Mouse (Mus musculus): ENCODE results near the gene Trappc2l. TPM values are rescaled to one million over a fixed set of nuclear protein-coding genes. Genes with fewer than 3 reads are reported as not detected.
A peak's percentile ranks its signal among the peaks of the same experiment; 100 is the strongest.

Trappc2l gene
- polyA plus RNA-seq, 1 experiment from 2014 or later: 49.8 TPM

DNA sequence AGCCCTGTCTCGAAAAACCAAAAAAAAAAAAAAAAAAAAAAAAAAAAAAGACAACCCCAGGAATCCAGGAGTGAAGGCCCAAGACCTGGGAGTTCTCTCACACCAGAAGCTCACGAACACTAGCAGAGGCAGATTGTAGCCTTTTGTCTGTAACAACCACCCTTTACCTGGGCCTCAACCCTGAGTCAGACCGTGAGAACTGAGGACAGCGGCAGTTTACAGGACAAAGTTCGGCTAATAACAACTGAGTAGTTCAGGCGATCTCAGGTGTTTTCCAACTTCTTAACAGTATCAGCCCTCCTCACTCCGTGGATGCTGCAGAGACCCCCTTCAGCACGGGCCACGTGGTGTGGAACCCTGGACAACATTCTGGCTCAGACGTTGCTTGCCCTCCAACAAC, 24.7 kb upstream of the Trappc2l start:
- H3K4me1 ChIP-seq (ENCODE audit: control insufficient read depth, insufficient read depth, low read length): 0 out of 2 replicates have a peak, but pooled peaks cover 2% of the 10 kb centered on the region
- 82% methylated on average over 10 of the region's 10 CpGs for WGBS (ENCODE audit: insufficient replicate concordance)
- no peak overlapping the region for H3K4me2 ChIP-seq
- H3K27me3 ChIP-seq (ENCODE audit: control insufficient read depth, insufficient read depth, low read length): no peaks in the 10 kb centered on the region
- no peak overlapping the region for H3K27ac ChIP-seq (ENCODE audit: low read depth, low read length)
- no peak overlapping the region for H3K9ac ChIP-seq (ENCODE audit: low read depth, low read length)
- no peaks in the 10 kb centered on the region for H3K36me3 ChIP-seq (ENCODE audit: control insufficient read depth, insufficient read depth, low read length)
- no peak for ATAC-seq (replicated peaks; ENCODE audit: insufficient number of reproducible peaks, low FRiP score, low TSS enrichment)
- no peak overlapping the region for H3K4me3 ChIP-seq (ENCODE audit: low read depth, low read length)
- H3K9me3 ChIP-seq (replicated peaks; ENCODE audit: control insufficient read depth, low read length): no peaks in the 10 kb centered on the region

- Histone ChIP-seq H3K27me3 (ENCODE audit: control insufficient read depth, insufficient read depth, low read length) (peaks cover 3% of the 10 kb centered on the region; the same call in 1 of the 2 replicates), H3K9me3 (replicated peaks; ENCODE audit: control insufficient read depth, low read length) (no peaks in the 10 kb centered on the region), H3K9ac (ENCODE audit: low read depth, low read length) (no peak overlapping the region), H3K4me3 (ENCODE audit: low read depth, low read length) (no peak overlapping the region), H3K4me1 (ENCODE audit: control insufficient read depth, insufficient read depth, low read length) (peaks cover 9% of the 10 kb centered on the region), H3K27ac (ENCODE audit: low read depth, low read length) (no peak overlapping the region), H3K36me3 (ENCODE audit: control insufficient read depth, insufficient read depth, low read length) (no peaks in the 10 kb centered on the region; the same call in 1 of the 2 replicates), H3K4me2 (no peak overlapping the region)
- no peak for ATAC-seq (replicated peaks; ENCODE audit: insufficient number of reproducible peaks, low FRiP score, low TSS enrichment)
- 47% methylated on average over 12 of the region's 12 CpGs for WGBS (ENCODE audit: insufficient replicate concordance)
Observed at GRCm38 (mm10) chr8:122593240-122593639, 18.2 kb upstream of the Trappc2l start.

DNA sequence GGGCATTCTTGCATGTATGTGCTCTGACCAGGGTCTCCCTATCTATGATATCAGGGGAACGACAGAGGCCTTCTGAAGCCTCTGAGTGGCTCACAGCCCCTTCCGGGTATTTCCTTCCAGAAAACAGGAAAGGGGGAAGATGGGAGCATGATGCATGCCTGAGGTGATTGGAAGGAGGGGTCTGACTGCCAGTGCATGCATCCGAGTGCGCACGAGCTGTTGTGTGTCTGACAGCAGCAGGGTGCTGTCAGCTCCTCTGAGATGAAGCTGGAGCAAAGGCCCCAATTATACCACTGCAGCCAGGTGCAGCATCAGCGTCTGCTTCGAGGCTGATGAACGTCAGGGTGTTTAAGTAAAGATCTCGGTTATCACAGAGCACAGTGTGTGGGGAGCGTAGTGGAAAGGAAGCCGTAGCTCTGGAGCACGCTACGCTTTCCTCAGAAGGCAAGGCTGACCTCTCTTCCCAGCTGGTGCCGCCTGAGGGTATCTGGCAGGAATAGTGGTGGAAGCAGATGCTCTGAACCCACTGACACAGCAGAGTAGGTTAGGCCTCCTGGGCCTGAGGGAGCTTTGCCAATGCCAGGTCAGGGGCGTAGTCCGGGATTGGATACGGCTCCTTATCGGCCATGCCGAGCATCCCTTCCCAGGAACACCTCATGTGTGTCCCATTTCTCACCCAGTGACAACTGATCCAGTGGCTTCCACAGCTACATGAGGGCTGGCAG, 17.5 kb upstream of the Trappc2l start:
- H3K27me3 ChIP-seq (ENCODE audit: control insufficient read depth, insufficient read depth, low read length): peaks cover 3% of the 10 kb centered on the region; the same call in 1 of the 2 replicates
- peaks cover 9% of the 10 kb centered on the region for H3K4me1 ChIP-seq (ENCODE audit: control insufficient read depth, insufficient read depth, low read length)
- H3K9ac ChIP-seq (ENCODE audit: low read depth, low read length): no peak overlapping the region
- ATAC-seq (replicated peaks; ENCODE audit: insufficient number of reproducible peaks, low FRiP score, low TSS enrichment): no peak
- WGBS (ENCODE audit: insufficient replicate concordance): 59% methylated on average over 19 of the region's 19 CpGs
- no peaks in the 10 kb centered on the region for H3K9me3 ChIP-seq (replicated peaks; ENCODE audit: control insufficient read depth, low read length)
- H3K27ac ChIP-seq (ENCODE audit: low read depth, low read length): no peak overlapping the region
- H3K4me3 ChIP-seq (ENCODE audit: low read depth, low read length): no peak overlapping the region
- H3K36me3 ChIP-seq (ENCODE audit: control insufficient read depth, insufficient read depth, low read length): no peaks in the 10 kb centered on the region; the same call in 1 of the 2 replicates
- H3K4me2 ChIP-seq: no peak overlapping the region

- H3K4me2 ChIP-seq: no peak overlapping the region
Observed at GRCm38 (mm10) chr8:122596031-122596430, 15.4 kb upstream of the Trappc2l start.

GRCm38 (mm10) chr8:122600666-122601065, 10.8 kb upstream of the Trappc2l start:
- Histone ChIP-seq H3K27me3 (ENCODE audit: control insufficient read depth, insufficient read depth, low read length) (no peaks in the 10 kb centered on the region), H3K4me3 (ENCODE audit: low read depth, low read length) (no peak overlapping the region), H3K4me1 (ENCODE audit: control insufficient read depth, insufficient read depth, low read length) (peaks cover 7% of the 10 kb centered on the region), H3K9me3 (replicated peaks; ENCODE audit: control insufficient read depth, low read length) (no peaks in the 10 kb centered on the region), H3K27ac (ENCODE audit: low read depth, low read length) (no peak overlapping the region), H3K36me3 (ENCODE audit: control insufficient read depth, insufficient read depth, low read length) (no peaks in the 10 kb centered on the region; the same call in 1 of the 2 replicates), H3K9ac (ENCODE audit: low read depth, low read length) (no peak overlapping the region), H3K4me2 (no peak overlapping the region)
- 93% methylated on average over 9 of the region's 9 CpGs for WGBS (ENCODE audit: insufficient replicate concordance)
- ATAC-seq (replicated peaks; ENCODE audit: insufficient number of reproducible peaks, low FRiP score, low TSS enrichment): no peak

More at GRCm38 (mm10) chr8:122596031-122596430, 15.4 kb upstream of the Trappc2l start:
- H3K4me1 ChIP-seq (ENCODE audit: control insufficient read depth, insufficient read depth, low read length): peaks cover 9% of the 10 kb centered on the region
- H3K9ac ChIP-seq (ENCODE audit: low read depth, low read length): no peak overlapping the region
- H3K4me3 ChIP-seq (ENCODE audit: low read depth, low read length): no peak overlapping the region
- no peaks in the 10 kb centered on the region; the same call in 1 of the 2 replicates for H3K36me3 ChIP-seq (ENCODE audit: control insufficient read depth, insufficient read depth, low read length)
- H3K27me3 ChIP-seq (ENCODE audit: control insufficient read depth, insufficient read depth, low read length): peaks cover 3% of the 10 kb centered on the region; the same call in 1 of the 2 replicates
- WGBS (ENCODE audit: insufficient replicate concordance): 52% methylated on average over 4 of the region's 4 CpGs
- no peak overlapping the region for H3K27ac ChIP-seq (ENCODE audit: low read depth, low read length)
- H3K9me3 ChIP-seq (replicated peaks; ENCODE audit: control insufficient read depth, low read length): no peaks in the 10 kb centered on the region
- ATAC-seq (replicated peaks; ENCODE audit: insufficient number of reproducible peaks, low FRiP score, low TSS enrichment): no peak

DNA sequence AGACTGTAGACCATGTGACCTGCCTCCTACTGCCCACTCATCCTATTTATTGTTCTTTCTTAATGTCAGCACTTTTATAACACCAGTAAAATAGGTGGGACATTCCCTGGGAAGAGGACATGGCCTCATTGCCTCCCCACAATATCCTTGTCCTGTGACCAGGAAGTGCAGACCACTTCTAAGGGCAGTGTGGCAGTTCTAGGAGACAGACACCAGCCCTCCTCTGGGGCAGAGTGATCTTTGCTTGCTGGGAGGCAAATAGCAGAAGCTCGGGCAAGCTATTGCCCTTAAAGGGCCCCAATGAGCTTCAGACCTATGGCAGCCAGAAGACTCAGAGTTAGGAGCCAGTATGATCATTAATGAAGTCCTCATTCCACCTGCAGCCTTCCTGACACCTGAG, 6.8 kb upstream of the Trappc2l start:
- no peaks in the 10 kb centered on the region for H3K9me3 ChIP-seq (replicated peaks; ENCODE audit: control insufficient read depth, low read length)
- no peaks in the 10 kb centered on the region for H3K36me3 ChIP-seq (ENCODE audit: control insufficient read depth, insufficient read depth, low read length)
- no peak overlapping the region for H3K4me2 ChIP-seq
- no peak overlapping the region for H3K27ac ChIP-seq (ENCODE audit: low read depth, low read length)
- peaks cover 7% of the 10 kb centered on the region for H3K4me1 ChIP-seq (ENCODE audit: control insufficient read depth, insufficient read depth, low read length)
- no peak overlapping the region for H3K4me3 ChIP-seq (ENCODE audit: low read depth, low read length)
- no peak for ATAC-seq (replicated peaks; ENCODE audit: insufficient number of reproducible peaks, low FRiP score, low TSS enrichment)
- 42% methylated on average over 1 of the region's 1 CpGs for WGBS (ENCODE audit: insufficient replicate concordance)
- H3K9ac ChIP-seq (ENCODE audit: low read depth, low read length): no peak overlapping the region
- no peaks in the 10 kb centered on the region for H3K27me3 ChIP-seq (ENCODE audit: control insufficient read depth, insufficient read depth, low read length)

DNA sequence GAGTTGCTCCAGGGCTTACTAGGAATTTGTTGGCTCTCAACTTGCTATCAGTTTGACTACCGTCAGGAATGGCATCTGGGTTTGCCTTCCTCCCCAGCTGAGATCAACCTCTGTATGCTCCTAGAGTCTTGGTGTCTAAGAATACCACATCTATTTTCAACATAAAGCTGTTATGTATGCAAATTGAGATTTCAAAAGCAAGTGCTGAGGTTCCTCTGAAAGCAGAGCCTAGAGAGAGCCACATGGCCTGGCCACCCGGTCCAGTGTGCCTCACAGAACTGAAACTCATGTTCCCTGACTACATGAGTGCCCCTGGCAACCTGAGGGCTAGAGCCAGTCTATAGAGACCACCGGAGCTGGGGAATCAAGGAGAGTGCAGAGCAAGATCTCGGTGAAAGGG, 6.1 kb upstream of the Trappc2l start:
- H3K27me3 ChIP-seq (ENCODE audit: control insufficient read depth, insufficient read depth, low read length): no peaks in the 10 kb centered on the region
- H3K4me2 ChIP-seq: no peak overlapping the region
- no peaks in the 10 kb centered on the region for H3K9me3 ChIP-seq (replicated peaks; ENCODE audit: control insufficient read depth, low read length)
- 60% methylated on average over 4 of the region's 4 CpGs for WGBS (ENCODE audit: insufficient replicate concordance)
- ATAC-seq (replicated peaks; ENCODE audit: insufficient number of reproducible peaks, low FRiP score, low TSS enrichment): no peak
- H3K4me1 ChIP-seq (ENCODE audit: control insufficient read depth, insufficient read depth, low read length): peaks cover 7% of the 10 kb centered on the region
- no peaks in the 10 kb centered on the region for H3K36me3 ChIP-seq (ENCODE audit: control insufficient read depth, insufficient read depth, low read length)
- no peak overlapping the region for H3K4me3 ChIP-seq (ENCODE audit: low read depth, low read length)
- no peak overlapping the region for H3K9ac ChIP-seq (ENCODE audit: low read depth, low read length)
- no peak overlapping the region for H3K27ac ChIP-seq (ENCODE audit: low read depth, low read length)

GRCm38 (mm10) chr8:122606810-122607209, 4.6 kb upstream of the Trappc2l start:
- 86% methylated on average over 11 of the region's 12 CpGs for WGBS (ENCODE audit: insufficient replicate concordance)
- no peak for ATAC-seq (replicated peaks; ENCODE audit: insufficient number of reproducible peaks, low FRiP score, low TSS enrichment)

DNA sequence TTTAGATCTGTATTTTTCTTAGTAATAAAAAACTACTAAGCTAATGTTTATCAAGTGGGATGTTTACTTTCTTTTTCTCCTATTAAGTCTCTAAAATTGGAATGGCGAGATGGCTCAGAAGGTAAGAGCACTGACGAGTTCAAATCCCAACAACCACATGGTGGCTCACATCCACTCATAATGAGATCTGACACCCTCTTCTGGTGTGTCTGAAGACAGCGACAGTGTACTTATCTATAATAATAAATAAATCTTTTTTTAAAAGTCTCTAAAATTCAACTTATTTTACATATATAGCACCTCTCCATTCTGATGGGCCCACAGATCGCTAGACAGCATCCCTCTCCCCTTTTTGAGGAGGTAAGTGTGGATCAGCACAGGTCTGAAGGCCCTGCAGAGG, 1.2 kb upstream of the Trappc2l start:
- Histone ChIP-seq H3K4me3 (ENCODE audit: low read depth, low read length) (no peak overlapping the region), H3K9me3 (replicated peaks; ENCODE audit: control insufficient read depth, low read length) (no peaks in the 10 kb centered on the region), H3K4me1 (ENCODE audit: control insufficient read depth, insufficient read depth, low read length) (peaks cover 9% of the 10 kb centered on the region), H3K9ac (ENCODE audit: low read depth, low read length) (no peak overlapping the region), H3K27me3 (ENCODE audit: control insufficient read depth, insufficient read depth, low read length) (no peaks in the 10 kb centered on the region), H3K4me2 (peak overlapping the region; percentile 81), H3K27ac (ENCODE audit: low read depth, low read length) (no peak overlapping the region), H3K36me3 (ENCODE audit: control insufficient read depth, insufficient read depth, low read length) (peaks cover 2% of the 10 kb centered on the region; the same call in 1 of the 2 replicates)
- WGBS (ENCODE audit: insufficient replicate concordance): 64% methylated on average over 4 of the region's 4 CpGs
- no peak for ATAC-seq (replicated peaks; ENCODE audit: insufficient number of reproducible peaks, low FRiP score, low TSS enrichment)

More at GRCm38 (mm10) chr8:122606810-122607209, 4.6 kb upstream of the Trappc2l start:
- H3K4me2 ChIP-seq: no peak overlapping the region
- no peaks in the 10 kb centered on the region for H3K9me3 ChIP-seq (replicated peaks; ENCODE audit: control insufficient read depth, low read length)
- peaks cover 7% of the 10 kb centered on the region for H3K4me1 ChIP-seq (ENCODE audit: control insufficient read depth, insufficient read depth, low read length)
- no peak overlapping the region for H3K9ac ChIP-seq (ENCODE audit: low read depth, low read length)
- no peaks in the 10 kb centered on the region for H3K36me3 ChIP-seq (ENCODE audit: control insufficient read depth, insufficient read depth, low read length)
- H3K27me3 ChIP-seq (ENCODE audit: control insufficient read depth, insufficient read depth, low read length): no peaks in the 10 kb centered on the region
- no peak overlapping the region for H3K4me3 ChIP-seq (ENCODE audit: low read depth, low read length)
- H3K27ac ChIP-seq (ENCODE audit: low read depth, low read length): no peak overlapping the region
